Mouse (Mus musculus) midbrain, embryonic 13.5 days (tissue): ENCODE results near the gene Fam129b. TPM values are rescaled to one million over a fixed set of nuclear protein-coding genes. Genes with fewer than 3 reads are reported as not detected.

Source experiments
- ATAC-seq: fragments of 200-750 bp; cut with Nextera tagmentation; 2 replicates; pipeline ENCODE4 v1.8.0; 2017; ENCODE audit warnings: mild to moderate bottlenecking, moderate TSS enrichment, moderate library complexity
- H3K27ac ChIP-seq: fragments of 300-500 bp; sonication (generic); 2 replicates; pipeline ENCODE4 v1.5.1; 2015; ENCODE audit warnings: inconsistent platforms, mild to moderate bottlenecking, moderate library complexity
- H3K27me3 ChIP-seq: fragments of 300-500 bp; sonication (generic); 2 replicates; pipeline ENCODE4 v1.6.1; 2015; ENCODE audit warnings: mild to moderate bottlenecking, inconsistent platforms
- H3K36me3 ChIP-seq: fragments of 300-500 bp; sonication (generic); 2 replicates; pipeline ENCODE4 v1.6.1; 2015; ENCODE audit warnings: mild to moderate bottlenecking, inconsistent platforms
- H3K4me1 ChIP-seq: fragments of 300-500 bp; sonication (generic); replicated peaks from 2 replicates; pipeline ENCODE4 v1.6.1; 2015; ENCODE audit warnings: inconsistent platforms
- H3K4me2 ChIP-seq: fragments of 300-500 bp; sonication (generic); replicated peaks from 2 replicates; pipeline ENCODE4 v1.6.1; 2015; ENCODE audit warnings: moderate library complexity, mild to moderate bottlenecking, inconsistent platforms
- H3K4me3 ChIP-seq: fragments of 300-500 bp; sonication (generic); replicated peaks from 2 replicates; pipeline ENCODE4 v1.5.1; 2015; ENCODE audit warnings: mild to moderate bottlenecking, inconsistent platforms
- H3K9ac ChIP-seq: fragments of 300-500 bp; sonication (generic); replicated peaks from 2 replicates; pipeline ENCODE4 v1.6.1; 2015; ENCODE audit warnings: mild to moderate bottlenecking, inconsistent platforms
- H3K9me3 ChIP-seq: fragments of 300-500 bp; sonication (generic); 2 replicates; pipeline ENCODE4 v1.6.1; 2016; ENCODE audit warnings: mild to moderate bottlenecking, inconsistent platforms
- WGBS: fragments of 180-500 bp; shearing (Covaris S2); methylation state at CpG from one replicate; pipeline ENCODE4 v1.1.7; 2015; 5-methylcytosine and 5-hydroxymethylcytosine counted together
- polyA plus RNA-seq: library from polyadenylated mRNA; unstranded; fragments of >200 nt; fragmentation: Nextera tagmentation; extraction: Ambion mirVana; gene quantifications from 2 replicates; pipeline ENCODE4 v1.2.1, GENCODE M21; 2015

Fam129b gene
- polyA plus RNA-seq, 1 experiment from 2014 or later = 27.5 TPM

DNA sequence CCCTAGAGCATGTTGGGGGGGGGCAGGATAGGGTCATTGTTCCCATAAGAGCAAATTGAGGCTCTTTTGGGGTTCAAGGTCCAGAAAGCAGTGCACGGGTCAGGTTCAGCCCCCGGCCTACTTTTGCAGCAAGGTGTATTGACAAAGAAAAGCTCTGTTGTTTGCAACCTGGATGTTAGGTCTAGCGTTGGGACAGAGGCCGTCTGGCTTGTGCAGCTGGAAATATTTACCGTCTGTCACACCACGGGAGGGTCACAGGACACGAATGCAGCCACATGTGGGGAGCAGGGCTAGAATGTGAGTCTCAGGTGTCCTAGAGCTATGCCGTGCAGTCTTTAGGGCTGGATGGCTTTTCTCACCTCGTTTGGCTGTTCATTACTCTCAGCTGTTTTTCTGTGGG lies 42.5 kb downstream of the Fam129b start:
- peaks cover 75% of the 10 kb centered on the region for H3K36me3 ChIP-seq
- 85% methylated on average over 9 of the region's 9 CpGs for WGBS
- no peak for ATAC-seq

DNA sequence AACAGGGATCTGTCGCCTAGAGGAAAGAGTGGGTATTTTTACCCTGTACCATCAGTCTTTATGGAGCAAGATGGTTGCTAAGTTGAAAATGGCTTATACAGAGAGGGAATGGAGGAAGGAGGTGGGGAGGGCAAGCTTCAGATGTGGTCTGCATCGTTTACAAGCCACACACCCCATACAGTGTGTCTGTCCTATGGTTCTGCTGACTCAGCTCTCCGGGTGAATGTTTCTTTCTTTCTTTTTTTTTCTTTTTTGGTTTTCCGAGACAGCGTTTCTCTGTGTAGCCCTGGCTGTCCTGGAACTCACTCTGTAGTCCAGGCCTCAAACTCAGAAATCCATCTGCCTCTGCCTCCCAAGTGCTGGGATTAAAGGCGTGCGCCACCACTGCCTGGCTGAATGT lies 45.3 kb downstream of the Fam129b start:
- H3K27me3 ChIP-seq = no peaks in the 10 kb centered on the region
- peaks cover 86% of the 10 kb centered on the region for H3K36me3 ChIP-seq
- H3K4me3 ChIP-seq = no peak overlapping the region
- no peak overlapping the region for H3K27ac ChIP-seq
- no peaks in the 10 kb centered on the region for H3K4me1 ChIP-seq
- no peak for ATAC-seq
- H3K9ac ChIP-seq = no peak overlapping the region
- WGBS = 88% methylated on average over 7 of the region's 7 CpGs
- H3K9me3 ChIP-seq = no peaks in the 10 kb centered on the region
- no peak overlapping the region for H3K4me2 ChIP-seq

More for the DNA sequence above, 42.5 kb downstream of the Fam129b start:
- H3K27ac ChIP-seq = no peak overlapping the region
- H3K27me3 ChIP-seq = no peaks in the 10 kb centered on the region
- H3K9ac ChIP-seq = no peak overlapping the region
- no peak overlapping the region for H3K4me3 ChIP-seq
- no peak overlapping the region for H3K4me2 ChIP-seq
- no peaks in the 10 kb centered on the region for H3K4me1 ChIP-seq
- no peaks in the 10 kb centered on the region for H3K9me3 ChIP-seq

DNA sequence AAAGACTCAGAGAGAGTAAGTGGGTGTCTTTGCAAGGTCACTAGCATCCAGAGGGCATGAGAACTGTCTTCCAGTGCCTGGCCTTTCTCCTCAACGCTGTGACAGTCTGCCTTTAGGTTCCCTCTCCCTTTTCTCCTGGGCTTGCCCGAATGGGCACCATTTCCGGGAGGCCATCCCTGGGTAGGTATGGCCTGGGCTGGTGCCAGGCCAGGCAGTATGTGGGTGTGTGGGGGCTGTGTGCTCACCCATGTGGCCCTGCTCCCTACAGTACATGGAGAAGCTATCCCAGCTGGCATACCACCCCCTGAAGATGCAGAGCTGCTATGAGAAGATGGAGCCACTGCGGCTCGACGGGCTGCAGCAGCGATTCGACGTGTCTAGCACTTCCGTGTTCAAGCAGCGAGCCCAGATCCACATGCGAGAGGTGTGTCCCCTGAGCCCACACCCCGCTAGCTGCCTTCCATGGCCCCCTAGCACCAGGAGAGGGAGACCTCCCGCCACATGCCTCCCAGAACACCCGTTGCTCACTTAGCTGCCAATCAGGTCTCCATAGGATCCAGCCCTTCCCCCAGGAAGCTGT lies 46.0 kb downstream of the Fam129b start:
- no peaks in the 10 kb centered on the region for H3K9me3 ChIP-seq
- peaks cover 90% of the 10 kb centered on the region for H3K36me3 ChIP-seq
- no peak overlapping the region for H3K4me3 ChIP-seq
- H3K4me2 ChIP-seq = no peak overlapping the region
- no peaks in the 10 kb centered on the region for H3K4me1 ChIP-seq
- 86% methylated on average over 15 of the region's 15 CpGs for WGBS
- H3K27me3 ChIP-seq = no peaks in the 10 kb centered on the region
- no peak for ATAC-seq
- no peak overlapping the region; the same call in 1 of the 2 replicates for H3K9ac ChIP-seq
- no peak overlapping the region for H3K27ac ChIP-seq

DNA sequence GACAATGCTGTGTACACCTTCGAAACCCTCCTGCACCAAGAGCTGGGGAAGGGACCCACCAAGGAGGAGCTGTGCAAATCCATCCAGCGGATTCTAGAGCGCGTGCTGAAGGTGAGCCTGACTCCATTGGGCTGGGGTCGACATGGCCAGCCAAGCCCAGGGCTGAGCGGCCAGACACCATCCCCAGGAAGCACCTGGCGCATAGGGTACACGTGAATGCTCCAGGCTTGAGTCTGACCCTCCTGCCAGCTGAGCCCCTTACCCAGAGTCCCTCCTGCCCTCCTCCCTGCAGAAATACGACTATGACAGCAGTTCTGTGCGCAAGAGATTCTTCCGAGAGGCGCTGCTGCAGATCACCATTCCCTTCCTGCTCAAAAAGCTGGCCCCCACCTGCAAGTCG lies 46.6 kb downstream of the Fam129b start:
- Histone ChIP-seq H3K27ac (no peak overlapping the region), H3K4me3 (no peak overlapping the region), H3K9ac (no peak overlapping the region), H3K9me3 (no peaks in the 10 kb centered on the region), H3K27me3 (no peaks in the 10 kb centered on the region), H3K4me2 (no peak overlapping the region), H3K4me1 (no peaks in the 10 kb centered on the region), H3K36me3 (peaks cover 94% of the 10 kb centered on the region)
- WGBS = 92% methylated on average over 13 of the region's 13 CpGs
- no peak for ATAC-seq

DNA sequence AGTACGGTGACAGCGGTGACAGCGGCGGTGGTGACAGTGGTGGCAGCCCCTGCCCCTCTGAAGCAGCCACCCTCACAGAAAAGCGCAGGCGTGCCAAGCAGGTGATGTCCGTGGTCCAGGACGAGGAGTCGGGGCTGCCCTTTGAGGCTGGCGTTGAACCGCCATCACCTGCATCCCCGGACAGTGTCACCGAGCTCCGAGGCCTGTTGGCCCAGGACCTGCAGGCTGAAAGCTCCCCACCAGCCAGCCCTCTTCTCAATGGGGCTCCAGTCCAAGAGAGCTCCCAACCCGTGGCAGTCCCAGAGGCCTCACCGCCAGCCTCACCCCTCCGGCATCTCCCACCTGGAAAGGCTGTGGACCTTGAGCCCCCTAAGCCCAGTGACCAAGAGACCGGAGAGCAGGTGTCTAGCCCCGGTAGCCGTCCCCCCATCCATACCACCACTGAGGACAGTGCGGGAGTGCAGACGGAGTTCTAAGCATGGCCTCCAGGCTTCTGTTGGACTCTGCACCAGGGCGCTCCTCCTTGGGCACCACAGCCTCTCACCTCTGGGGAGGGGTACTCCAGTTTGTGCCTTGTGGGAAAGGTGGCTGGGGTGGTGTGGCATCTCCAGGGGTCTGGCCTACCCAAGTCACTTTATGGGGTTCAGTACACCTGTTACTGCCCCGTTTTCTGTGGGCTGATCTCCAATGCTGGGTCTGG lies 47.8 kb downstream of the Fam129b start:
- no peak overlapping the region for H3K4me3 ChIP-seq
- no peak for ATAC-seq
- no peak overlapping the region for H3K4me2 ChIP-seq
- no peaks in the 10 kb centered on the region for H3K27me3 ChIP-seq
- WGBS = 95% methylated on average over 24 of the region's 24 CpGs
- H3K4me1 ChIP-seq = no peaks in the 10 kb centered on the region
- no peaks in the 10 kb centered on the region for H3K9me3 ChIP-seq
- no peak overlapping the region for H3K27ac ChIP-seq
- peaks cover 85% of the 10 kb centered on the region for H3K36me3 ChIP-seq
- H3K9ac ChIP-seq = no peak overlapping the region

DNA sequence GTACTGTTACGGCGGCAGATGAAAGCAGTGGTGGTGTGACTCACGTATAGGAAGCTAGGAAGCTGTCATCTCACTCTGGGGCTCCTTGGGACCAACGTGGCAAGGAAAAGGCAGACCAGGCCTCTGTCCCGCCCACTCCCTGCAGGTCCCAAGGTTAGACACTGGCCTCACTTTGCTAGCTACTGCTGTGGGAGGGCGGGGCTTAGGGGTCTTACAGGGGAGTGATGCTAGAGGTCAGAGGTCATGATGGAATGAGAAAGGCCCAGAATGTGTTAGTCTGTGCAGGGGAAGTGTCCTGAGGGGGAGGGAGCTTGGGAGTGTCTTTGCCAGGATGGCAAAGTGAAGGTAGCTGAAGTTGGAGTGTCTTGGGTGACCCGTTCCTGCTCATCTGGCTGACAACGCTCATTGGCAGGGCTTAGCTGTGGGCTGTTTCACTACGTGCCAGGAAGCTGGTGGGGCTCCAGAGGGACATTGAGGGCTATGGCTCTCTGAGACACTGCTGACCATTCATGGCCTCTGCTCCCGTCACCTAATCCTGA lies 48.5 kb downstream of the Fam129b start:
- 71% methylated on average over 10 of the region's 10 CpGs for WGBS
- Histone ChIP-seq H3K4me3 (no peak overlapping the region), H3K36me3 (peaks cover 85% of the 10 kb centered on the region), H3K27ac (no peak overlapping the region), H3K27me3 (no peaks in the 10 kb centered on the region), H3K4me2 (no peak overlapping the region), H3K9me3 (no peaks in the 10 kb centered on the region), H3K9ac (0 out of 2 replicates have a peak overlapping the region, but pooled peaks have one; percentile 28), H3K4me1 (no peaks in the 10 kb centered on the region)
- ATAC-seq = no peak

DNA sequence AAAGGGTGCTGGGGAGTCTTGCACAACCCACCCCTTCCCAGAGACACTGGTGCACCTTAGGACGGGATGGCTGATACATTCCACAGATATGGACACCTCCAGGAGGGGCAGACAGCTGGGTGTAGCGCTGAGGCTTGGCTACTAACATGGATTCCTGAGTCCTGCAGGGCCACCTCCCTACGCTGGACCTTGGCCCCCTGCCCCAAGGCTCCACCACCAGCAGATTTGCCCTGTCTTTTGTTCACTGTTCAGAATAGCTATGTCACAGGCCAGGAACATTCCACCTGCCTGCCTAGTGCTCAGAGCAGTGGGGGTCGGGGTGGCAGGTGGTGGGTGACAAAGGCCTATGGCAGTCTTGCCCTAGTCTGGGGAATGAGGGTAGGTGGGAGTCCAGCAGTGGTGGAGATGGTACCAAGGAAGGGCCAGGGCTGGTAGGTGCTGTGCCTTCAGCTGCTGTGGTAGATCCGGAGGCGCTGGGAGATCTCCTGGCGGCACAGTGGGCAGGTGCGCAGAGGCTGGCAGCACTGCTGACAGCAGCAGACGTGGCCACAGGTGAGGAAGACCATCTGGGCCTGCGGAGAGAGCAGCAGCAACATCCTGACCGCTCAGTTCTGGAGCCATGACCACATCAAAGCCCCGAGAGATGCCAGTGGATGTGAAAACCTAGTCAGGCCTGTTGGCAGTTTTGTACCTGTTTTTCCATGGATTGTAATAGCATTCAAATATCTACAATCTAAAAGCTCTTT lies 50.6 kb downstream of the Fam129b start:
- WGBS = 92% methylated on average over 12 of the region's 12 CpGs
- no peak for ATAC-seq
- H3K4me1 ChIP-seq = no peaks in the 10 kb centered on the region
- no peaks in the 10 kb centered on the region for H3K9me3 ChIP-seq
- H3K27ac ChIP-seq = no peak overlapping the region
- H3K4me2 ChIP-seq = no peak overlapping the region
- no peaks in the 10 kb centered on the region for H3K27me3 ChIP-seq
- H3K4me3 ChIP-seq = no peak overlapping the region
- peaks cover 70% of the 10 kb centered on the region for H3K36me3 ChIP-seq
- no peak overlapping the region for H3K9ac ChIP-seq

DNA sequence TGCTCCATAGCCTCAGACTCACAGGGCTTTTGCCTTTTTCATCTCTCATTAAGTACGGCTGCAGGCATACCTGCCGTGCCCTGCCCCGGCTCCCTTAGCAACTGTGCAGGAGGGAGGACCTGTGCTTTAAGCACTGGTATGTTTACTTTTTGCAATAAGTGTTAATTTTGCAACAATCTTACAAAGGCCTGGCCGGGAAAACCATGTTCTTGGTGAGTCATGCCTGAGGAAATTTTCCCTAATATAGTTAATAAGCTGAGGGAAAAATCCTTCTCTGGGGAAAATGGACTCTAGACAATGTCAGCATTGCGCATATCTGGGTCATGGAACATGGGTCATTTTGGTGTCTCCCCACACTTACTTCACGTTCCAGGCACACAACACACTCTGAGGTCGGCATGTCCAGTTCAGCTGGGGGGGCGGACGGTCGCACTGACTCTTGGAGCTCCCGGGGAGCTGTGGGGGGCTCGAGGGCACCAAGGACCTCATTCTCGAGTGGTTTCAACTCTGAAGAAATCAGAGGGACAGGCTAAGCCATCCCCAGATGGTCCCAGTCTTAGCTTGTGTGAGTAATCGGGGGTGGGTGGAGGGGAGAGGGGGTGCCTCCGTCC lies 51.8 kb downstream of the Fam129b start:
- H3K4me2 ChIP-seq = no peak overlapping the region
- H3K9me3 ChIP-seq = no peaks in the 10 kb centered on the region
- H3K27ac ChIP-seq = no peak overlapping the region
- H3K4me1 ChIP-seq = no peaks in the 10 kb centered on the region
- H3K9ac ChIP-seq = no peak overlapping the region
- H3K27me3 ChIP-seq = no peaks in the 10 kb centered on the region
- H3K4me3 ChIP-seq = no peak overlapping the region
- H3K36me3 ChIP-seq = peaks cover 69% of the 10 kb centered on the region
- ATAC-seq = no peak
- 77% methylated on average over 15 of the region's 15 CpGs for WGBS

DNA sequence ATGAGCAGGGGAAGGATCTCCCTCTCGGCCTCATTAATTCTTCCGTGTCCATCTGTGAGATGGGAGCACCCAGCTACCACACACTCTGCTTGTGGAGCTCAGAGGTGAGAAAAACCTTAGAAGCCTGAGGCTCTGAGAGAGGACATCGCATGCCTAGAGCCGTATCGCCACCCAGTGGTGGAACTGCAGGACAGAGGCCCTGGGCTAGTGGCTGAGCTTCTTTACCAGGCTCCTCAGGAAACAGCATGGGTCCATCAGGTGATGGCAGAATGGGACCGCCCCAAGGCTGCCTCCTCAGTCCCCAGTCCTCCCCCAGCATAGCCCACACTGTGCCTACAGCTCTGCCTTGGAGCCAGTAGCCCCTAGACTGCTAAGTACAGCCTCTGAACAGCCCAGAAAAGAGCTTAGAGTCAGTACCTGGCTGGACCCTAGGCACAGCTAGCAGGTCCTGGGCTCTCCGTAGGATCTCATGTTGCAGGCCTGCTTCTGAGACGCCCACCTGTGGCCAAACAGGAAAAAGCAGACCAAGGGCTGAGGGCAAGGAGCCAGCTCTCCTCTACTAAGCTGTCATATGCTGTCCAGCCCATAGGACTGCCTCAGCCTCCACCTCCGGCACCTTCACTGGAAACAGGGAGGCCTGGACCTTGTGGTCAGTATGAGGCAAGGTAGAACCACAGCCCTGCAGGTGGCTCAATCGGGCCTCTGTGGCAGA lies 52.5 kb downstream of the Fam129b start:
- Histone ChIP-seq H3K4me3 (no peak overlapping the region), H3K9ac (no peak overlapping the region), H3K4me2 (no peak overlapping the region), H3K36me3 (peaks cover 69% of the 10 kb centered on the region), H3K27me3 (no peaks in the 10 kb centered on the region), H3K27ac (no peak overlapping the region), H3K9me3 (no peaks in the 10 kb centered on the region), H3K4me1 (no peaks in the 10 kb centered on the region)
- 31% methylated on average over 10 of the region's 10 CpGs for WGBS
- peak; percentile 68 for ATAC-seq

DNA sequence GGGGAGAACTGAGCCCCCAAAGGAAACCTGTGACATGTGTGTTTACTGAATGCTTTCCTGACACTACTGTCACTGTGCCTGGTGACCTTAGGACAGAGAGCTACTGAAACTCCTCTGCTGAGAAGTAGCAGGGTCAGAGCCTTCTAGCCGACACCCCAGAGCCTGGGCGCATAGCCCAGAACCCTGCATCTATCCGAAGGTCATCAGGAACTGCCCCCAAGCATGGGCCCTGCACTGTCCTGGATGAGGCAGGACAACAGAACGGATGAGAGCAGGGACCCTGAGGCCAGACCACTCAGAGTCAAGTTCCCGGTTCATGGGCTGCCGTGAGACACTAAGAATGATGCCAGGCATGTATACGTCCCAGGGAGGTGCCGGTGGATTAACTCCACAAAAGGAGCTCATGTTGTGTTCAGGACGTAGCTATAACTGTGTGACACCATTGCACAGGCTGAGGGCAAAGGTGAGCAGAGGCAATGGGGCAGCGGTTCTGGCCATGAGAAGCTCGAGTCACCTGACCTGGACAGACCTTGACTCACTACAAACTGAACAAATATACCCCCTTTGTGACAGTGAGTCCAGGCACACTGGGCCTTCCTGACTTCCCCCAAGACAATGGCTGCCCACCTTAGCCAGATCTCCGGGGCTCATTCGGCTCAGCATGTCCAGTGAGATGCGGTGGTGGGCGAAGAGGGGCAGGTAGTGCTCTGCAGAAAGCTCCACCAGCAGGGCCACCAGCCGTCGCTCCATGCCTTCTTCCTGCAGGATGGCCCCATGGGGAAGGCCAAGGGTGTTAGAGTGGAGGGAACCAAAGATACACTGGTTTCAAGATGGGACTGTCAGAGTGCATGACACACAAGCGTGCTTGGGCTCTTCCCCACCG lies 53.3 kb downstream of the Fam129b start:
- ATAC-seq = 0 out of 2 replicates have a peak, but pooled peaks have one; percentile 18
- Histone ChIP-seq H3K27ac (no peak overlapping the region), H3K9ac (no peak overlapping the region), H3K4me1 (no peaks in the 10 kb centered on the region), H3K27me3 (no peaks in the 10 kb centered on the region), H3K4me2 (no peak overlapping the region), H3K4me3 (no peak overlapping the region), H3K9me3 (no peaks in the 10 kb centered on the region), H3K36me3 (peaks cover 69% of the 10 kb centered on the region)
- 87% methylated on average over 19 of the region's 19 CpGs for WGBS

DNA sequence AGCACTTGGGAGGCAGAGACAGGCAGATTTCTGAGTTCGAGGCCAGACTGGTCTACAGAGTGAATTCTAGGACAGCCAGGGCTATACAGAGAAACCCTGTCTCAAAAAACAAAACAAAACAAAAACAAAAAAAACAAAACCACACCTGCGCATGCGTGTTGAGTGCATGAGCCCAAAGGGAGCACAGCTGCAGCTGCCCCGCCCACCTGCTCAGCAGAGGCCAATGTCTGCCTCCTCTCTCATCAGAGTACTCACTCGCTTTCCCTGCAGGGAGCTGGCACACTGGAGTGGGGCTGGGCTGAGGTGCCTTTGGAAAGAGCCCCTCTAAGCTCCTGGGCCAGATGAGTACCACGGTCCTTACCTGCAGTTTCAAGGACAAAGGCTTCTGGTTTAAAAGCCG lies 55.8 kb downstream of the Fam129b start:
- no peak for ATAC-seq
- WGBS = 79% methylated on average over 7 of the region's 7 CpGs
- H3K4me3 ChIP-seq = no peak overlapping the region
- no peak overlapping the region for H3K9ac ChIP-seq
- H3K27me3 ChIP-seq = no peaks in the 10 kb centered on the region
- H3K4me1 ChIP-seq = no peaks in the 10 kb centered on the region
- no peak overlapping the region for H3K27ac ChIP-seq
- H3K4me2 ChIP-seq = no peak overlapping the region
- H3K36me3 ChIP-seq = peaks cover 71% of the 10 kb centered on the region
- no peaks in the 10 kb centered on the region for H3K9me3 ChIP-seq
